Mouse (Mus musculus) spleen, postnatal 10 days (tissue): ENCODE measurements around the gene Get4.

ENCODE experiments used
- DNase-seq, 2 experiments: peaks; one replicate each; pipeline ENCODE4 v3.0.0; 2021 to 2022; ENCODE audit warnings: low spot score in 2 of 2

Get4 gene

DNA sequence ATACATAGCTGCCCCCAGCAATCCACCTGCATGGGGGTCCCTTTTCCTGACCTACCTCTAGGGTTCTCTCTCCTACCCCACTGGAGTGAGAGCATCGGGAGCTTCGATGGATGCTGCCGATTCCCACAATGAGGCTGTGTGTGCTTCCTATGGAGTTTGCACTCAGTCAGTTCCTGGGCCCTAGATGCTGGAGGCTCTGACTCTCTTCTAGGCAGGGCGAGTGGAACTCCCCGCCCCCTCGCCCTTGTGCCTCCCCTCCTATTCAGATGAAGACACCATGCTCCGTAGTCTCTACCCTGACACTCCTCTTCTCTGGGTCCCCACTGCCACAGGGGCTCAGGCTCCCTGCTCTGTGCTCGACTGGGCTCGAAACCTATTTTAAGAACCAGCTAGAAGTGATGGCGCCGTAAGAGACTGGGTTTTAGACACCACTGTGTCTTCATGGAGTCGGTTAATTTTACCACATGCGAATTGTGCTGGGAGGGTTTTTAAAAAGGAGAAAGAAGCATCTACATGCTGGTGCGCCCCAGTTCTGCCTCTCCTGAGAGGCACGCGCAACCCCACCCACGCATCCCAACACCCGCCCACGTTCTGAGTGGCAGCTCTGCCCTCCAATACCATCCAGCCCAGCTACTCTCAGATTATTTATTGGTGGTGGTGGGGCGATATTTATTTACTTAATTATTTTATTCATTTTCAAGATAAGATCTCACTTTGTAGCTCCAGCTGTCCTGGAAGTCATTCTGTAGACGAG lies 65.8 kb downstream of the Get4 start:
- DNase-seq: no peak
